Mouse (Mus musculus) neural tube, embryonic 12.5 days (tissue): ENCODE results near the gene Olfr1358. TPM values are rescaled to one million over a fixed set of nuclear protein-coding genes. Genes with fewer than 3 reads are reported as not detected.
A peak's percentile ranks its signal among the peaks of the same experiment; 100 is the strongest.
"Not testable (repeated sequence)": the region's sequence is repeated elsewhere in the genome, so short reads cannot be mapped to it uniquely, and the experiment has no call there.

Source experiments
- ATAC-seq: fragments of 200-750 bp; cut with Nextera tagmentation; 2 replicates; pipeline ENCODE4 v1.8.0; 2017; ENCODE audit warnings: low read depth, mild to moderate bottlenecking, moderate TSS enrichment, moderate library complexity; ENCODE audit not compliant: low FRiP score
- H3K27ac ChIP-seq: fragments of 300-500 bp; sonication (generic); 2 replicates; pipeline ENCODE4 v1.5.1; 2016
- H3K27me3 ChIP-seq: fragments of 300-500 bp; sonication (generic); replicated peaks from 2 replicates; pipeline ENCODE4 v1.6.1; 2016; ENCODE audit warnings: mild to moderate bottlenecking
- H3K36me3 ChIP-seq: fragments of 300-500 bp; sonication (generic); 2 replicates; pipeline ENCODE4 v1.6.1; 2016; ENCODE audit warnings: mild to moderate bottlenecking
- H3K4me1 ChIP-seq: fragments of 300-500 bp; sonication (generic); 2 replicates; pipeline ENCODE4 v1.6.1; 2016
- H3K4me2 ChIP-seq: fragments of 300-500 bp; sonication (generic); replicated peaks from 2 replicates; pipeline ENCODE4 v1.6.1; 2016; ENCODE audit warnings: mild to moderate bottlenecking
- H3K4me3 ChIP-seq: fragments of 300-500 bp; sonication (generic); 2 replicates; pipeline ENCODE4 v1.5.1; 2016
- H3K9ac ChIP-seq: fragments of 300-500 bp; sonication (generic); 2 replicates; pipeline ENCODE4 v1.6.1; 2016; ENCODE audit warnings: mild to moderate bottlenecking
- H3K9me3 ChIP-seq: fragments of 300-500 bp; sonication (generic); 2 replicates; pipeline ENCODE4 v1.6.1; 2016; ENCODE audit warnings: mild to moderate bottlenecking
- WGBS: fragments of 180-500 bp; shearing (Covaris S2); methylation state at CpG from one replicate; pipeline ENCODE4 v1.1.7; 2016; 5-methylcytosine and 5-hydroxymethylcytosine counted together
- polyA plus RNA-seq: library from polyadenylated mRNA; unstranded; fragments of >200 nt; fragmentation: Nextera tagmentation; extraction: Ambion mirVana; gene quantifications from 2 replicates; pipeline ENCODE4 v1.2.1, GENCODE M21; 2016

Olfr1358 gene
- polyA plus RNA-seq, result not detected in 2 replicates

DNA sequence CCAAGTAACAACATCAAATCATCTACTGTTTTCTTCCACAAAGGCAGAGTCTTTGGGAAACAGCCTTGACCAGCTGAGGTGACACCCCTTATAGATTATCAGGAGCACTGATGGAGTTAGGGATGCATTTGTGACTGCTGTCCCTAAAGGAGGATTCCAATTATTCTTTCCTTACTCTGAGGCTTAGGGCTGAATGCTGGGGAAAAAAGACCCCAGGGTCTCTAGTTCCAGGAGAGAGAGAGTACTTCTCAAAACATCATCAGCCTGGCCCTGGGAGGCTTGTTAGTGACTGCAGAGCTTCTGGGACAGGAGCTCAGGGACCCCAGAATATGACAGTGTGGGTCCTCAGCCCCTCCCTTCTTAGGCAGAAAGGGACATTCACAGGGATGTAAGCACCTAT, at the start of gene Olfr1358:
Olfr1358 (plus strand) TSS at position 301 of the 400 bp plus-strand sequence.
- Histone ChIP-seq H3K27me3 (no peaks in the 10 kb centered on the region), H3K4me1 (no peaks in the 10 kb centered on the region), H3K4me3 (no peak within 1 kb of the TSS), H3K9ac (no peak within 1 kb of the TSS), H3K4me2 (no peak within 1 kb of the TSS), H3K36me3 (no peaks in the 10 kb centered on the region), H3K27ac (no peak within 1 kb of the TSS), H3K9me3 (no peaks in the 10 kb centered on the region)
- no peak for ATAC-seq

DNA sequence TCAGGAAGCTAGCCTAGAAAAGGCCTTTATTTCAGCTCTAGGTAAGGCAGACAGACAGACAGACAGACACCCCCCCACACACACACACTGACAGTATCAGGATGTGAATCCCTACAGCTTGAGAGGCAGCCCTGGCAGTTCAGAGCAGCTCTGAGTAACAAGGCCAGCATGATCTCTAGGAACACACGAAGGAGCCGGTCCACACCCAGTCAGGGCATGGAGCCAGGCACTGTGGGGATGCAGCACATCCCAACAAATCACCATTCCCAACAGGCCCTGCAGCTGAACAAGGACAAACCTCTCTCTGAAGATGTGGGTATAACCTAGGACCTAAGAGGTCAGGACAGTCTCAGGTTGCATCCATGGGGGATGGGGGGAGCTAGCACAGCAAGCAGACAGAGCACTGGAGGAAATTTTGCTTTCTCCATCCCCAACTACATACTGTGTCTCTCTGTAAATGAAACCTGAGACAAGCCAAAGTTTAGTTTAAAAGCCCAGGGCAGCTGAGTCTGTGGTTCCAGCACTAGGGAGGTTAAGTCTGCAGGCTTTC, 49.4 kb upstream of the Olfr1358 start:
- Histone ChIP-seq H3K4me2 (no peak overlapping the region), H3K4me3 (no peak overlapping the region), H3K36me3 (no peaks in the 10 kb centered on the region), H3K9me3 (no peaks in the 10 kb centered on the region), H3K4me1 (peaks cover 18% of the 10 kb centered on the region), H3K9ac (no peak overlapping the region), H3K27ac (no peak overlapping the region), H3K27me3 (peaks cover 3% of the 10 kb centered on the region; the same call in 1 of the 2 replicates)
- WGBS, result 49% methylated on average over 2 of the region's 2 CpGs
- no peak for ATAC-seq

DNA sequence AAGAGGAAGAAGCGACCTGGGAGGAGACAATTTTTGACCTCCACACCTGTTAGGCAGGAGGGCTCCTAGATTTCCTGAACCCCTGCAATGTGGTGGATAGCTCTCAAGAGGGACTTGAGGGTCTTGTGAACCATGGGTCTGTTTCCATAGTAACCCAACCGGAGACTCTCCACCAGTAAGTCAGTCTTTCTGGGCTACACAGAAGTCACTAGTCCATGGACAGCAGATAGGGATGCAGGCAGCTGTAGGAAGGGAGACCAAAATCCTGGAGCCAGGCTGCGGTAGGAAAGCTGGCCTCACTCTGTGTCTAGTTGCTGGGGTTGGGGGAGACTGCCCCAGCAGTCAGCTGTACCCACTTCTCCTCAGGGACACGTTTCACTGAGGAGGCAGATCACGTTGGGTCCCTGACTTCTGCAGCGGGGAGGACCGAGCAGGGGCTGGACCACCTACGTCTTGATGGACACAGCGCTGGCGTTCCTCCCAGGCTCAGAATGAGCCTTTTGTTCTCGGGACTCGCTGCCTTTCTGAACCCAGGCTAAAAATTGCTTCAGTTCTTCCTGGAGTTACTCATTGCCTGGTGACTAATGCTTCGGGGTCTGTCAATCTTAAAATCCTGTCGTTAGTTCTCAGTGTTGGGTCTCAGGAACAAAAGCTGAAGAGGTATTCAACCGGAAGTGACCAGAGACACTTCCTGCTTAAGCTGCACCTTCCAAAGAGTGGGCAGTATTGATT, 46.5 kb upstream of the Olfr1358 start:
- no peak overlapping the region for H3K9ac ChIP-seq
- H3K9me3 ChIP-seq, result no peaks in the 10 kb centered on the region
- WGBS, result 34% methylated on average over 15 of the region's 15 CpGs
- no peaks in the 10 kb centered on the region; the same call in 1 of the 2 replicates for H3K27me3 ChIP-seq
- no peak overlapping the region for H3K27ac ChIP-seq
- peak overlapping the region; percentile 40 for H3K4me2 ChIP-seq
- H3K36me3 ChIP-seq, result no peaks in the 10 kb centered on the region
- peaks cover 6% of the 10 kb centered on the region; the same call in 1 of the 2 replicates for H3K4me1 ChIP-seq
- ATAC-seq, result no peak
- H3K4me3 ChIP-seq, result no peak overlapping the region

DNA sequence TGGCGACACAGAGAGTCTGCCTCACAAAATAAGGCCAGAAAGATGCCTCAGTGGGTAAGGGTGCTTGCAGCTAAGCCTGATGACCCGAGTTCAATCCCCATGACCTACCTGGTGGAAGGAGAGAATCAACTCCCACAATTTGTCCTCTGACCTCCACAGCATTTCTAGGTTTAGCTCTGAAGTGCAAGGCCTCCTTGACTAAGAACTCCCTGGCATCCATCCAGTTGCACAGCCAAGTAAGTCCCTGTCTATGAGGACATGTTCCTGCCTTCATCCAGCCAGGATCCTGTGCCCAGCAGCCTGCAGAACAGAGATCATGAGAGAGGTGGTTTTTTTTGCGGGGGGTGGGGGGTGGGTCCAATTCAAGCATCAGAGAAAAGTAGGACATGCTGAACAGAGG, 45.2 kb upstream of the Olfr1358 start:
- no peak overlapping the region for H3K27ac ChIP-seq
- peaks cover 6% of the 10 kb centered on the region; the same call in 1 of the 2 replicates for H3K4me1 ChIP-seq
- H3K36me3 ChIP-seq, result no peaks in the 10 kb centered on the region
- no peaks in the 10 kb centered on the region; the same call in 1 of the 2 replicates for H3K27me3 ChIP-seq
- ATAC-seq, result no peak
- H3K9ac ChIP-seq, result no peak overlapping the region
- no peak overlapping the region for H3K4me3 ChIP-seq
- 80% methylated on average over 3 of the region's 3 CpGs for WGBS
- no peaks in the 10 kb centered on the region for H3K9me3 ChIP-seq
- no peak overlapping the region for H3K4me2 ChIP-seq

- ATAC-seq, result no peak
- Histone ChIP-seq H3K4me1 (peaks cover 6% of the 10 kb centered on the region; the same call in 1 of the 2 replicates), H3K27me3 (no peaks in the 10 kb centered on the region), H3K27ac (no peak overlapping the region), H3K9ac (no peak overlapping the region), H3K4me3 (no peak overlapping the region), H3K36me3 (no peaks in the 10 kb centered on the region), H3K4me2 (no peak overlapping the region), H3K9me3 (no peaks in the 10 kb centered on the region)
- WGBS, result 61% methylated on average over 5 of the region's 5 CpGs
These were observed 43.8 kb upstream of the Olfr1358 start for GRCm38 (mm10) chr10:78473434-78473833.

DNA sequence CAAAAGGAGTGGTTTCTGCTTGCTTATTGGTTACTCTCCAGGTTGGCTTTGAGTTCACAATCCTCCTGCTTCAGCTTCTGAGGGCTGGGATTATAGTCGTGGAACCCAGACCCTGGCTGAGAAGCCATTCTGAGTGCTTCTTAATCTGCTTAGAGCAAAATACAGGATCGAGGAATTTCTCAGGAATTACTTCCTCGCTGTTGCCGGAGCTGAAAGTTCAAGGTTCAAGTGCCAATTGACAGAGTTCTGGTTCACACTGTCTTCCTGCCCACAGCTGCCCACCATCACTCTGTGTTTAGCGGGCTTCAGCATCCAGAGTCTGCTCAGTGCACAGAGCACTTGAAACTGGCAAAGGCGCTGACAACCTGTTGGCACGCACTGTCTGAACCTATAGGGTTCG, 42.5 kb upstream of the Olfr1358 start:
- Histone ChIP-seq H3K27me3 (no peaks in the 10 kb centered on the region), H3K4me1 (peaks cover 6% of the 10 kb centered on the region; the same call in 1 of the 2 replicates), H3K9me3 (no peaks in the 10 kb centered on the region), H3K27ac (no peak overlapping the region), H3K4me2 (no peak overlapping the region), H3K9ac (no peak overlapping the region), H3K36me3 (no peaks in the 10 kb centered on the region), H3K4me3 (no peak overlapping the region)
- 81% methylated on average over 8 of the region's 8 CpGs for WGBS
- ATAC-seq, result no peak

GRCm38 (mm10) chr10:78476821-78477220, 40.4 kb upstream of the Olfr1358 start:
- Histone ChIP-seq H3K27ac (no peak overlapping the region), H3K9ac (no peak overlapping the region), H3K27me3 (peaks cover 4% of the 10 kb centered on the region; the same call in 1 of the 2 replicates), H3K9me3 (no peaks in the 10 kb centered on the region), H3K4me1 (peaks cover 6% of the 10 kb centered on the region), H3K36me3 (no peaks in the 10 kb centered on the region), H3K4me3 (no peak overlapping the region), H3K4me2 (no peak overlapping the region)
- 75% methylated on average over 4 of the region's 4 CpGs for WGBS
- no peak for ATAC-seq

GRCm38 (mm10) chr10:78480954-78481927, 36.0 kb upstream of the Olfr1358 start:
- Histone ChIP-seq H3K27me3 (peaks cover 19% of the 10 kb centered on the region), H3K9me3 (no peaks in the 10 kb centered on the region), H3K4me3 (peak overlapping the region; percentile 39), H3K36me3 (no peaks in the 10 kb centered on the region), H3K4me2 (peak overlapping the region; percentile 83), H3K9ac (peak overlapping the region; percentile 47), H3K27ac (no peak overlapping the region), H3K4me1 (peaks cover 6% of the 10 kb centered on the region)
- 34% methylated on average over 21 of the region's 21 CpGs for WGBS
- peak; percentile 15; the same call in 1 of the 2 replicates for ATAC-seq

DNA sequence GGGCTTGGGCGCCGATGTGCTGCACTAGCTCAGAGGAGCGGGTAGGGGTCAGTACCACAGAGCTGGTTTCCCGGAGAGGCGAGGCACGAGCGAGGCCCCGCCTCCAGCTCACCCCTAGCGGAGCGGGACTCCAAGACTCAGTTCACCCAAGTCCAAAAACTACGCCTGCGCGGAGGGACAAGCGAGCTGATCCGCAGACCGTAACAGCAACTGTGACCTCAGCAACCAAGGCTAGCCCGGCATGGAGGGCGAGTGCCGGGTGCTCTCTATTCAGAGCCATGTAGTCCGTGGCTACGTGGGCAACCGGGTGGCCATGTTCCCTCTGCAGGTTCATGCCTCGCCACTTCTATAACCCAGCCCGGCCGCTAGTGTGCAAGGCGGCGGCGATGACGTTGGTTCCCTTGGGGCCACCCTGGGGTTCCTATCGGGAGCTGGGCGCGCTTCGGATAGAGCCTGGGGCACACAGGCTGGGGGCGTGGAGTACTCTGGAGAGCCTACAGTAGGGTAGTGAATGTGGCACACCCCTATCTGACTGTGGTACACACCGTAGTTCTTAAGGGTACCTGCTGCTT, 35.2 kb upstream of the Olfr1358 start:
- Histone ChIP-seq H3K9me3 (no peaks in the 10 kb centered on the region), H3K27ac (no peak overlapping the region), H3K4me3 (peak overlapping the region; percentile 39), H3K4me2 (peak overlapping the region; percentile 83), H3K9ac (peak overlapping the region; percentile 47), H3K4me1 (peaks cover 6% of the 10 kb centered on the region), H3K27me3 (peaks cover 22% of the 10 kb centered on the region), H3K36me3 (no peaks in the 10 kb centered on the region)
- under 1% methylated on average over 35 of the region's 35 CpGs for WGBS
- peak; percentile 93 for ATAC-seq

GRCm38 (mm10) chr10:78485369-78485768, 31.9 kb upstream of the Olfr1358 start:
- not testable (repeated sequence) for H3K4me3 ChIP-seq, H3K4me2 ChIP-seq, H3K36me3 ChIP-seq, ATAC-seq, H3K9me3 ChIP-seq, H3K27ac ChIP-seq, H3K9ac ChIP-seq
- Histone ChIP-seq H3K27me3 (peaks cover 22% of the 10 kb centered on the region), H3K4me1 (peaks cover 12% of the 10 kb centered on the region)
- 67% methylated on average over 2 of the region's 2 CpGs for WGBS

- no peak for ATAC-seq
- Histone ChIP-seq H3K27ac (no peak overlapping the region), H3K27me3 (peaks cover 18% of the 10 kb centered on the region), H3K4me2 (no peak overlapping the region), H3K36me3 (no peaks in the 10 kb centered on the region), H3K9ac (no peak overlapping the region), H3K9me3 (no peaks in the 10 kb centered on the region), H3K4me3 (no peak overlapping the region), H3K4me1 (peaks cover 6% of the 10 kb centered on the region)
- 75% methylated on average over 5 of the region's 5 CpGs for WGBS
These were observed 30.4 kb upstream of the Olfr1358 start for GRCm38 (mm10) chr10:78486871-78487270.
